Mouse (Mus musculus) thymus, postnatal 4 days (tissue): ENCODE results near the gene Hapln2.

Source experiments
- DNase-seq: peaks from one replicate; pipeline ENCODE4 v3.0.0; 2021

Gene Hapln2

GRCm38 (mm10) chr3:87980085-87980484 lies 47.3 kb downstream of the Hapln2 start:
- no peak for DNase-seq

GRCm38 (mm10) chr3:87979493-87979892 lies 47.9 kb downstream of the Hapln2 start:
- DNase-seq: no peak

- DNase-seq: no peak
Measured at GRCm38 (mm10) chr3:87974381-87974987, 52.9 kb downstream of the Hapln2 start.

- no peak for DNase-seq
Measured at GRCm38 (mm10) chr3:87973593-87974380, 53.6 kb downstream of the Hapln2 start.

- DNase-seq: no peak
Measured at GRCm38 (mm10) chr3:87972776-87973175, 54.6 kb downstream of the Hapln2 start.

- no peak for DNase-seq
Measured at GRCm38 (mm10) chr3:87972203-87972664, 55.1 kb downstream of the Hapln2 start.
